Mouse (Mus musculus): ENCODE results near the gene Crtap.

Crtap gene

GRCm38 (mm10) chr9:114389905-114390748 is at the start of gene Crtap:
Crtap (minus strand) TSS chr9:114390675.
- peak; percentile 67 to 71 for DNase-seq

GRCm38 (mm10) chr9:114435668-114436067 is 45.2 kb upstream of the Crtap start:
- DNase-seq = no peak

DNA sequence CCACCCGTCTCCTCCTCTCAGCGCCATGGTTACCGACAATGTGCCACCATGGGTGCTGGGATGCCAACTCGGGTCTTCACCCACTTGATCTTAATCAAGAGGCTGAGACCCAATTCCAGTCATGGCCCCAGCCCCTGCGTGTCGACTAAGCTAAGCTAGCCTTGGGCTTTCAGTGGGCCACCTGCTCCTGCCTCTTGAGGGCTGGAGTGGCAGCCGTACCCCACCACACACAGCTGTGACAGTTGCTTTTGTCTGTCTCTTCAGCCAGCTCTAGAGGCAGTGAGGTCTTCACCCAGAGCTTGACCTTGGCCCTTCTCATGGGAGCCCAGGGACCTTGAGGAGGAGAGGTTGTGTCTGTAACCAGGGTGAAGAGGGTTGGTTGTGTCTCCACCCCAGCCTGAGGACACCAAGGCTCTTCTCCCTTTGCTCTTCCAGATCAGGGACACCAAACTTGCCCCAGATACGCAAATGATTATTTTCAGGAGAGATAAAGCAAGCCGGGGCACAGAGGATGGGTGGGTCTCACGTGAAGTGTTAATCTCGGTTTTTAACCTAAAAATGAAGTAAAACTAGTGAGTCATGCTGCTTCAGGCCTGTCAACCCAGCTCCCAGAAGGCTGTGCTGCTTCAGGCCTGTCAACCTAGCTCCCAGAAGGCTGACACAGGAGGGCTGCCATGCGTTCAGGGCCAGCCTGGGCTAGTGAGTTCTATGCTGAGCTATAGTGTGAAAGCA is 37.8 kb upstream of the Crtap start:
- no peak for DNase-seq

DNA sequence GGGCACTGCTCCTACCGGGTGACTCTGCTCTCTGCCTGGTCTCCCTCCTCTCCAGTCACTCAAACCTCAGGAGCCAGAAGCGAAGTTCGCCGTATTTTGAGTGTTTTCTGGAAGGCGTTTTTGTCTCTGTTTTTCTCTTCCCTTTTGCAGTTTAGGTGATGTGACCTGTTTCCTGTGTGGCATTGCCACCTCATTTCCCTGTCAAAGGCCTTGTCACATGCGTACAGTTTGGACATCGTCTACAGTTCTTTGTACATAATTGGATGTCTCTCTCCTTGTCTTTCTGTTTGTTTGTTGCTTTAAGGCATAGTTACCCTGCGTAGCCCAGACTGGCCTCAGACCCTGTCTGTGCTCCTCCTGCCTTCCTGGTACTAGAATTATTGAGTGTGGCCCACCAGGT is 37.0 kb upstream of the Crtap start:
- no peak for DNase-seq

DNA sequence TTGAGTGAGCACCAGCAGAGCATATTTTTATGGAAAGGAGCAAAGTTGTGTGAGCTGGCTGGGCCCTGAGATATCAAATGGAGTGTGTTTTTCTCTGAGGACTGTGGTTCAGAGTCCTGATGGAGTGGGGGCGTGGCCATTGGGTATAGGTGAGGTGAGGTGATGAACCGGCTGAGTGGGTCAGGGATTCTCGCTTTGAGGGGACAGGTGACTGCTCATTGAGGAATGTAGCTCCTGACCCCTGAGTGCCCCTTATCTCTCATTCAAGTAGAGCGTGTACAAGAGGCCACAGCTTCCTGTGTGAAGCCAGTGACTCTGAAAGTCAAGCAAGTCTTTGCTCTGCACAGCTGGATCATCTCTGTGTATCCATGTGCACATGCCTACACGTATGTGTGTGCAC is 35.7 kb upstream of the Crtap start:
- DNase-seq = no peak

GRCm38 (mm10) chr9:114425576-114425975 is 35.1 kb upstream of the Crtap start:
- DNase-seq = no peak

GRCm38 (mm10) chr9:114421797-114422196 is 31.3 kb upstream of the Crtap start:
- no peak for DNase-seq

DNA sequence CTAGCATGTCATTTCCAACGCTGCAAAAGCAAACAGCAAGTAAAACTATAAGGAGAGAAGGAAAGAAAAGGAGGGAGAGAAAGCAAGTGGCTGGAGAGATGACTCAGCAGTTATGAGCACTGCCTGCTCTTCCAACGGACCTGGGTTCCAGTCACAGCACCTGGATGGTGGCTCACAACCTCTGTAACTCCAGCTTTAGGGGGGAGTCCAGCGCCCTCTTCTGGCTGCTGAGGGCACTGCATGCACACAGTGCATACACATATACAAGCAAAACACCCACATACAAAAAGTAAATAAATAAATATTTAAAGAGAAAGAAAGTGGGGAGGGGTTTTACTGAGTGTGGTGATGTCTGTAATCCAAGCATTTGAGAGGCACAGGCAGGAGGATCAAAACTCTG is 30.6 kb upstream of the Crtap start:
- DNase-seq = no peak

DNA sequence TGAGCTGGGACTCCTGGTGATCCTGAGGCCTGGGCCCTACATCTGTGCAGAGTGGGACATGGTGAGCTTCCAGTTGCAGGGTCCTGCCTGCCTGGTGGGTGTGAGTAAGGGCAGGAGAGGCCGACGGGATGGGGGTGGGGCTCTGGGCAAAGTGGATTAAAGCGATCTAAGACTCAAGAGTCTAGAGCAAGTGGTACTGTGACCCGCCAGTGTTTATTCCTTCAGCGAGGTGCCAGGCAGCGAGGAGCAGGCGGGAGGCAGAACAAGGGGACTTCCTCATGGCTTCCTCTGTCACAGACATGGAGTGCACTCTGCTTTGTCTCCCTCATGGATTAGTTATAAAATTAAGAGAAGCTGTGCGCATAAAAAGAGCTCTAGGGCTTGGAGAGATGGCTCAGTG is 30.0 kb upstream of the Crtap start:
- DNase-seq = no peak

DNA sequence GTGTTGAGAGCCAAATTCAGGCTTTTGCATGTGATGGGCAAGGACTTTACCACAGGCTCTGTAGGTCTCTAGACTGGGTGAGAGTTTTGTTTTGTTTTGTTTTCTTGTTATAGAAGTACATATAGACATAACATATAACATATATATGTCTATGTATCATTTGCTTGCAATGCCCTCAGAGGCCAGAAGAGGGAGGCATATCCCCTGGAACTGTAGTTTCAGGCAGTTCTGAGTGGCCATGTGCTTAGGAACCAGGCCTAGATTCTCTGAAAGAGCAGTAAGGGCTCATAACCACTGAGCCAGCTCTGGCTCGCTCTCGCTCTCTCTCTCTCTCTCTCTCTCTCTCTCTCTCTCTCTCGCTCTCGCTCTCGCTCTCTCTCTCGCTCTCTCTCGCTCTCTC is 27.7 kb upstream of the Crtap start:
- peak; percentile 29 to 58 for DNase-seq

DNA sequence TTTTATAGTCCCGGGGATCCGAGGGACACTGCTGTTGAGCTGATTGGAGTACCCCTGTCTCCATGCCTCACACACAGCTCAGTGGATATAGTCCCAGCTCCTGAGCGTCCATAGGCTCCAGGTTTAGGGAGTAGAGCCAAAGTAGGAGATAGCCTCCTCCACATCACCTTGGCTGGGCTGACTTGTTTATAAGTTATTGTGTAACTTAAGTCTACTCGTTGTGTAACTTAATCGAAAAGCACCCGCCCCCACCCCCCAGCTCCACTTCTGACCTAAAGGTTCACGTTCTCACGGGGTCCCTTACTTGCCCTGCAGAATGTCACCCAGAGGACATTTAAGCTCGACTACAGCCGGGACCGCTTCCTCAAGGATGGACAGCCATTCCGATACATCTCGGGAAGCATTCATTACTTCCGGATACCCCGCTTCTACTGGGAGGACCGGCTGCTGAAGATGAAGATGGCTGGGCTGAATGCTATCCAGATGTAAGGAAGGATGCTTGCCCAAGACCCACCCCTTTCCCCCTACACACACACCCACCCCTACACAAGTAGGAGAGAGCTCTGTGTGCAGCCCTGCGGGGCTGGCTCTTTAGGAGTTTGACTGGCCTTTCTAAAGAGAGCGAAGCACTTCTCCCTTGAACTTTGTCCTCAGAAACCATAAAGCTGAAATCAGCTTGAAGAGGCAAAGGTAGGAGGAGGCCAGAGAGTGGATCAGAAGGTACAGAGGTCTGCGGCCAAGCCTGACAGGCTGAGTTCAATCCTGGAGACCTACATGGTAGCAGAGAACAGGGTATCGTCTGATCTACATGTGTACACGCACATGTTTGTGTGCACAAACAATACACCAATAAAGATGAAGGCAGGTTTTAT is 26.4 kb upstream of the Crtap start:
- no peak for DNase-seq

DNA sequence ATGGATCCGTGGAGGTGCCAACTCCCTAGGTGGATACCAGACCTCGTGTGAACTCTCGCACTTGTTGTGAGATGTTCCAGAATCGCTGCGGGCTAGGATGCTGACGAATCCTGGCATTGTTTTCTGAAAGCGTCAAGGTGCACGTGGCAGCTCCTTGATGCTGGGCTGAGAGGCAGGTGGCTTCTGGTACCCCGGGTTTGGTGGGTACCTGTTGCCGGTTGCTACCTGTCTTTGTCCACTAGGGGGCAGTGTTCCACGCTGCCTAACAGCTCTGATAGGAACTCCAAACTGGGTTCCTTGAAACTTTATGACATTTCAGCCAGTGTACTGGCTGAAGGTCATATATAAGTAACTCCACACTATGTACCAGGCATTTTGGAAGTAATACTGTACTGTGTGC is 25.2 kb upstream of the Crtap start:
- peak; percentile 70 to 75 for DNase-seq

DNA sequence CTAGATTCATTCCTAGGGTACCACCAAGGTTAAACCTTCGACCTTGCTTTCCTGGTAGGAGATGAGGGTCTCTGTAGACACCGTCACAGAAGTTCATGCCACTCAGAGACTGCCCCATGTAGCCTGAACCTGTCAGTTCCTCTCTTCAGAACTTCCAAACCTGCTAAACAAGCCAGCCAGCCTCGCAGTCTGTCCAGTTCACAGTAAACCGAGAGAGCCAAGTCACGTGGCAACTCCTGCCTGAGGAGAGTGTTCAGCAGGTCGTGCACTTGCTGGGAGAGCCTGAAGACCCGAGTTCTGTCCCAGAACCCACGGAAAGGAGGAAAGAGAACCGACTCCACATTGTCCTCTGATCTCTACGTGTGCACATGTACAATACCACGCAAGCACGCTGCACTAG is 23.4 kb upstream of the Crtap start:
- DNase-seq = no peak

DNA sequence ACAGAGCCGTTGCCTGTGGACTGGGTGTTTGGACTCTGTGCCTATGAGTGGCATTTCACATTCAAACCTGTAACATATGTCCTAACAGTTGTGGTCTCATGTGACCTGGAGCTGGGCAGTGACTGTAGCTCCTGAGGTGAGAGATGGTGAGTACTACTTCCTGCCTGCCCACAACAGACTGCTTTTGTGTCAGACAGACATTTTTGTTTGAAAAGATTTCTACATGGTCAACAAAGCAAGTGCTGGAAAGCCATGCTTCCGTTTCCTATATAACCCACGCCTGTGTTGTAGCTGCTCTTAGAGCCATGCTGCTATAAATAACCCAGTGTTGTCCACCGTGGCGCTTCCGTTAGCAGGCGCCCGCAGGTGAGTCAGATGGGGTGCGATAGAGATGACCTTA is 21.9 kb upstream of the Crtap start:
- no peak for DNase-seq

GRCm38 (mm10) chr9:114411295-114411694 is 20.8 kb upstream of the Crtap start:
- no peak for DNase-seq

GRCm38 (mm10) chr9:114410313-114410862 is 19.9 kb upstream of the Crtap start:
- peak in 1 of 2 experiments; percentile 20 for DNase-seq

DNA sequence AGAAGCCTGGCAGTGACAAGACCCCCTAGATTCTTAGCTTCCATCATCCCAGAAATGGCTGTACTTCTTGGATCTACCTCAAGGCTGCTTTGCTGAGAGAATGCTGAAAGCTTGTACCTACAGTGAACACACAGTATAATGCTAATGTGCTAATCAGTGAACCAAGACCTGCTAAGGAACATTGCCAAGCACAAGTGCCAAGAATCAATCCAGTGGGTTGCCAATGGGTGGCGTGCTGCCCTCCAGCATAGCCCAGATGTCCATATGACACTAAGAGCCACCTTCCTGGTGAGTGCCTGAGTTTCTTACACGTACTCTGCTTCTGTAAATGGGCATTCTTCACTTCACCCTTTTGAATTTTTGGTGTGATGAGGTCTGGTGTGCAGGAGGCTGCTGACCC is 17.2 kb upstream of the Crtap start:
- DNase-seq = peak; percentile 62 to 63

DNA sequence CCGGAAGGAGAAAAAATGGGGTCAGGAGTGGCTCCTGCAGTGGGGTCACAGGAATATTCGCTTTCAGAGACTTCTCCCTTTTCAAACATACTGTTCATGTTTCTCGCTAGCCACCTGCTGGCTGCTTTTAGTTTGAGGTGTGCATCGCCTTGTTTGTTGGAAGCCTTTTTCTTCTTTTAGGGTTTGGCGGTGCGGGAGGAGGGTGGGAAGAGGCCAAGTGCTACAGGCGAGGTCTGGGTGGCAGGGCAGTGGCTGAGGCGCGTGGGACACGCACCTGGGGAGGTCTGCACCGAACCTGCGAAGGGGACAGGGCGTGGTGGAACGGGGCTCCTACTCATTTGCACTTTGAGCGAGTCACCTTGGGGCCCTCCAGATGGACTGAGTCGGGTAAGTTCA is 11.2 kb upstream of the Crtap start:
- peak; percentile 38 to 41 for DNase-seq

- DNase-seq = peak; percentile 77
Observed at GRCm38 (mm10) chr9:114400949-114401684, 10.6 kb upstream of the Crtap start, which contains the start of the genes Glb1 and Tmppe. Glb1 (plus strand) TSS chr9:114401076. Tmppe (plus strand) TSS chr9:114401105.

DNA sequence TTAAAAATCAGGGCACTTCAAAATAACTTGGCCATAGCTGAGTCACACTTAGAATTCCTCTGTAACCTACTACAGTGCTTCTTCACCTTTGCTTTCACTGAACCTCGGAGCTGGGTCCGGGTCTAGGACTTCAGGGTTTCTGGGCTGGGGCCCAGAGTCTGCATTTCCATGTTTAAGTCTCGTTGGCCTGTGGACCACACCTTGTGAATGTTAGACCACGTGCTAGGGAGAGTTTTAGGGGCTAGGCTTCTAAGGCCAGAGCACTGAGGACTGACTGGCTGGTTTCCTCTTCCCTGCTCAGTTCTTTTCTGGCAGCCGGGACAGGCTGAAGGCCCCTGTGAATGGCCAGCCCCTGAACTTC is 10.1 kb upstream of the Crtap start:
- DNase-seq = no peak

- no peak for DNase-seq
Observed at GRCm38 (mm10) chr9:114399680-114400079, 9.2 kb upstream of the Crtap start.

- no peak for DNase-seq
Observed at GRCm38 (mm10) chr9:114395258-114395657, 4.8 kb upstream of the Crtap start.
